ENCODE assay signal across 8 mouse cellular contexts in genomic region chr11:60220291-60220804, GRCm38 (mm10). TPM values are rescaled to one million over a fixed set of nuclear protein-coding genes. Genes with fewer than 3 reads are reported as not detected.
A peak's percentile ranks its signal among the peaks of the same experiment; 100 is the strongest.
DNase-seq lines count a peak whose midpoint lies in the region; ATAC-seq and TF ChIP-seq lines count a peak whose summit lies in the region.

No protein-coding gene starts in this region.

- peak overlapping the region; percentile 62; the same call in 1 of the 2 replicates for H3K27ac ChIP-seq in hindbrain, embryonic 13.5 days

- peak overlapping the region; percentile 61 for H3K4me3 ChIP-seq in hindbrain, embryonic 13.5 days

- peak overlapping the region; percentile 64 for H3K4me2 ChIP-seq in hindbrain, embryonic 13.5 days

- no peak for TF ChIP-seq CTCF in Patski (IDR thresholded peaks at IDR 0.05)

- in situ Hi-C loops in Patski (cut with MboI; ENCODE audit: low pct_unique_long_range_greater_than_20kb): no loop called here

- H3K9ac ChIP-seq in hindbrain, embryonic 13.5 days: peak overlapping the region; percentile 72

- peaks cover 35% of the 10 kb centered on the region for H3K4me1 ChIP-seq in hindbrain, embryonic 13.5 days (replicated peaks)

- POLR2A ChIA-PET in Patski (lab: Charles Lee): no interaction called here

- H3K9me3 ChIP-seq in hindbrain, embryonic 13.5 days: no peaks in the 10 kb centered on the region

- ATAC-seq in Patski: peak; percentile 40
- peak; percentile 72 for ATAC-seq in hindbrain, embryonic 13.5 days (ENCODE audit: low FRiP score)

- no peaks in the 10 kb centered on the region for H3K27me3 ChIP-seq in Patski
- H3K27me3 ChIP-seq in hindbrain, embryonic 13.5 days: peaks cover 7% of the 10 kb centered on the region; the same call in 1 of the 2 replicates

- WGBS in hindbrain, embryonic 13.5 days: under 1% methylated on average over 46 of the region's 46 CpGs

- CTCF ChIA-PET in Patski (lab: Charles Lee): interaction anchor here (1.2 to 4.2 kb wide), 3 partner anchors 18 to 72 kb away, joined by 3 to 14 read pairs (median 3); no protein-coding TSS in a partner anchor

- peaks cover 5% of the 10 kb centered on the region; the same call in 1 of the 2 replicates for H3K36me3 ChIP-seq in hindbrain, embryonic 13.5 days

- peak; percentile 64 for DNase-seq in Patski (ENCODE audit: low read depth, low spot score)
- peak; percentile 81 to 82 for DNase-seq in cerebellum, postnatal 14 days
- peak; percentile 75 to 85 for DNase-seq in frontal cortex, postnatal 14 days (ENCODE audit: low spot score in 2 of 2)
- peak; percentile 77 to 90 for DNase-seq in layer of hippocampus, postnatal 25 days (ENCODE audit: extremely low spot score in 1 of 2, low spot score in 1 of 2)
- peak; percentile 93 for DNase-seq in lung, postnatal 14 days
- DNase-seq in ovary, postnatal 36 days (ENCODE audit: low spot score): peak; percentile 93
- DNase-seq in thymus, postnatal 14 days: peak; percentile 94

RNA-seq across cellular contexts. Expression of gene Srebf1, which starts 2.0 kb away (rescaled TPM):
- 65.4 TPM for polyA plus RNA-seq in Patski (2021)
- polyA plus RNA-seq in hindbrain, embryonic 13.5 days (2015; fragmentation: Nextera tagmentation; extraction: Ambion mirVana): 38.2 and 43.9 TPM in 2 replicates
- 10 to 100 TPM; 49.9 to 58.1 TPM for total RNA-seq in layer of hippocampus, postnatal 25 days (2021)

Comparison
In these comparisons a context has a peak if more than half of its experiments do, and no peak if none do; other contexts are left out.
1. Peak in every context shown above with its lines: DNase-seq, ATAC-seq, H3K4me3 ChIP-seq and H3K27ac ChIP-seq.